Mouse (Mus musculus) yolk sac, embryonic 10.5 days (tissue): Measurements from ENCODE around the gene Atp2a2.

Source experiments
- DNase-seq: peaks from one replicate; pipeline ENCODE4 v3.0.0-alpha.2; 2017; ENCODE audit warnings: low spot score

Gene Atp2a2

DNA sequence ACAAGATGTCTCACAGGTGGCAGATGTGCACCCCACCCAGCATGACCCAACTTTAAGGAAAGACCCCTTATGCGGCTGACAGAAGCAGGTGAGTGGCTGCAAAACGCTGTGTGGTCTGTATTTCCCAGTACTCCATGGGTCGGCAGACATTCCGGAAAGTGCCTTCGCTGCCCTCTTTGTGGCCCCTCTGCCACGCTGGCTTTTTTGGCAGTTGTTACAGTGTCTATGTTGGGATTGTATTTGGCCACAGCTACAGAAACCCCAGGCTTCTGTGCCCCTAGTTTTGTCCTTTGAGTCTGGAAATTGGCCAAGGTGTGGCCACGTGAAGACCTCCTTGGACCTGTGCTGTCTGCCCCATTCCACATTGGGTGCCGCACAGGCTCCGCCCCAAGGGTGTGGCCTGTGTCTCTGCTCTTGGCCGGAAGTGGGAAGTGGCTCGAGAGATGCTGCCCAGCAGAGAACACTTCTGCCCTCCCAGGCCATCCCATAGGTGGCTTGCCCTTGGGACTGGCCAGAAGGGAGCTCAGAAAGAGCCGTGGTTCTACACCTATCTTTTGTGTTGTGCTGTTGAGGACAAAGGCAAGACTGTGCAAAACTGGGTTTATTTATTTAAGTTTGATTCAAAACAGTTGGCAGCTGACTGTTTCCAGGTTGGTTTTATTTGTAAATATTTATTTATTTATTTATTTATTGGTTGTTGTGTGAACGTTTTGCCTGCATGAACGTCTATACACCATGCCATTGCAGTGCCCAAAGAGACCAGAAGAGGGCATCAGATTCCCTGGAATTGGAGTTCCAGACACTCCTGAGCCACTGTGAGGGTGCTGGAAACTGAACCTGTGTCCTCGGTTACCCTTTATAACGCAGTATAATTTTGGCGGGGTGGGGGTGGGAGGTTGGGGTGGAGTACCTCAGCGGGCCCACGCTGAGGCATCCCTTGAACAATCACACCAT, 92.1 kb downstream of the Atp2a2 start:
- DNase-seq = no peak

DNA sequence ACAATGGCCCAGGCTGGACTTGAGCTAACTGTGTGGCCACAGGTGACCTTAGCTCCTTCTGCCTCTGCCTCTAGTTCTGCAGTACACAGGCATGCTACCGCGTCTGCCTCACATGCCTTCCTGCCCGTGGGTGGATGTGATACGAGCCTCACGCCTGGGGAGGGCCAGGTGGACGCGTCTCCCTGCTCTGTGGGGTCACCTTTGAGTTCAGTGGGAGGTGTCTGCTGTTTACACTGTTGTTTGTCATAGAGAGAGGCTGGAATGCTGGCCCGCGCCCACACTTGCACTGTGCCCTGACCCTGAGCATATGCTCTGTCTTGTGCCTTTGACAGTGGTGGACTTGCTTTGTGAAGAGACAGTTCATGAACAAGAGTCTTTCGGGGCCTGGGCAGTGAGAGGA, 96.5 kb downstream of the Atp2a2 start:
- DNase-seq = no peak
